Mouse (Mus musculus): ENCODE data around the gene Tsr3. TPM values are rescaled to one million over a fixed set of nuclear protein-coding genes. Genes with fewer than 3 reads are reported as not detected.
"Not testable (repeated sequence)": the region's sequence is repeated elsewhere in the genome, so short reads cannot be mapped to it uniquely, and the experiment has no call there.

Gene Tsr3
- total and polyA plus RNA-seq, 2 experiments from 2014 or later = 43.5 to 65.3 TPM

- Histone ChIP-seq H3K4me3 (ENCODE audit: low read length) (no peak overlapping the region), H3K27ac (no peak overlapping the region), H3K4me1 (ENCODE audit: insufficient read depth, low read length) (no peaks in the 10 kb centered on the region), H3K27me3 (ENCODE audit: insufficient read depth, low read length) (no peaks in the 10 kb centered on the region), H3K36me3 (ENCODE audit: insufficient read depth, low read length) (peaks cover 29% of the 10 kb centered on the region), H3K9me3 (ENCODE audit: low read length) (no peaks in the 10 kb centered on the region), H3K9ac (replicated peaks; ENCODE audit: low read length) (no peak overlapping the region), H3K4me2 (ENCODE audit: low read depth, low read length) (no peak overlapping the region)
- ATAC-seq = no peak
- WGBS = 88% methylated on average over 9 of the region's 9 CpGs
- no peak for DNase-seq (ENCODE audit: low spot score)
- TF ChIP-seq CTCF (IDR thresholded peaks at IDR 0.05; ENCODE audit: low read depth) = no peak
Observed at GRCm38 (mm10) chr17:25218967-25219366, 21.0 kb upstream of the Tsr3 start.

- no peak for TF ChIP-seq CTCF (IDR thresholded peaks at IDR 0.05; ENCODE audit: low read depth)
- H3K9me3 ChIP-seq (ENCODE audit: low read length) = no peaks in the 10 kb centered on the region
- no peak overlapping the region for H3K4me3 ChIP-seq (ENCODE audit: low read length)
- DNase-seq (ENCODE audit: low spot score) = no peak
- H3K4me1 ChIP-seq (ENCODE audit: insufficient read depth, low read length) = no peaks in the 10 kb centered on the region
- no peak for ATAC-seq
- no peak overlapping the region for H3K9ac ChIP-seq (replicated peaks; ENCODE audit: low read length)
- H3K27me3 ChIP-seq (ENCODE audit: insufficient read depth, low read length) = no peaks in the 10 kb centered on the region
- no peak overlapping the region for H3K4me2 ChIP-seq (ENCODE audit: low read depth, low read length)
- no peak overlapping the region for H3K27ac ChIP-seq
- WGBS = 96% methylated on average over 15 of the region's 15 CpGs
- H3K36me3 ChIP-seq (ENCODE audit: insufficient read depth, low read length) = peaks cover 22% of the 10 kb centered on the region; the same call in 1 of the 2 replicates
Observed at GRCm38 (mm10) chr17:25219492-25220295, 20.3 kb upstream of the Tsr3 start.

GRCm38 (mm10) chr17:25220746-25221145 is 19.2 kb upstream of the Tsr3 start:
- Histone ChIP-seq H3K27ac (no peak overlapping the region; the same call in 1 of the 2 replicates), H3K9me3 (ENCODE audit: low read length) (no peaks in the 10 kb centered on the region), H3K4me2 (ENCODE audit: low read depth, low read length) (no peak overlapping the region), H3K36me3 (ENCODE audit: insufficient read depth, low read length) (peaks cover 26% of the 10 kb centered on the region; the same call in 1 of the 2 replicates), H3K27me3 (ENCODE audit: insufficient read depth, low read length) (no peaks in the 10 kb centered on the region), H3K4me3 (ENCODE audit: low read length) (no peak overlapping the region), H3K4me1 (ENCODE audit: insufficient read depth, low read length) (no peaks in the 10 kb centered on the region), H3K9ac (replicated peaks; ENCODE audit: low read length) (no peak overlapping the region)
- 73% methylated on average over 1 of the region's 1 CpGs for WGBS
- no peak for TF ChIP-seq CTCF (IDR thresholded peaks at IDR 0.05; ENCODE audit: low read depth)
- ATAC-seq = no peak
- DNase-seq (ENCODE audit: low spot score) = no peak

- no peaks in the 10 kb centered on the region for H3K27me3 ChIP-seq (ENCODE audit: insufficient read depth, low read length)
- peak overlapping the region; percentile 80 for H3K27ac ChIP-seq
- under 1% methylated on average over 20 of the region's 30 CpGs for WGBS
Observed at GRCm38 (mm10) chr17:25221821-25222503, 18.0 kb upstream of the Tsr3 start.

GRCm38 (mm10) chr17:25222504-25222940 is 17.4 kb upstream of the Tsr3 start:
- H3K9me3 ChIP-seq (ENCODE audit: low read length); H3K4me1 ChIP-seq (ENCODE audit: insufficient read depth, low read length); H3K27me3 ChIP-seq (ENCODE audit: insufficient read depth, low read length): not testable (repeated sequence)
- DNase-seq (ENCODE audit: low spot score) (peak; percentile 12), ATAC-seq (peak; percentile 94)
- peak overlapping the region; percentile 44 for H3K9ac ChIP-seq (replicated peaks; ENCODE audit: low read length)
- peaks cover 21% of the 10 kb centered on the region; the same call in 1 of the 2 replicates for H3K36me3 ChIP-seq (ENCODE audit: insufficient read depth, low read length)
- 17% methylated on average over 18 of the region's 28 CpGs for WGBS
- peak overlapping the region; percentile 63 for H3K4me2 ChIP-seq (ENCODE audit: low read depth, low read length)
- peak overlapping the region; percentile 76 for H3K27ac ChIP-seq
- H3K4me3 ChIP-seq (ENCODE audit: low read length) = peak overlapping the region; percentile 33

More at GRCm38 (mm10) chr17:25221821-25222503, 18.0 kb upstream of the Tsr3 start:
- Histone ChIP-seq H3K36me3 (ENCODE audit: insufficient read depth, low read length) (peaks cover 21% of the 10 kb centered on the region; the same call in 1 of the 2 replicates), H3K4me2 (ENCODE audit: low read depth, low read length) (peak overlapping the region; percentile 63), H3K9me3 (ENCODE audit: low read length) (no peaks in the 10 kb centered on the region), H3K9ac (replicated peaks; ENCODE audit: low read length) (peak overlapping the region; percentile 51), H3K4me1 (ENCODE audit: insufficient read depth, low read length) (no peaks in the 10 kb centered on the region), H3K4me3 (ENCODE audit: low read length) (peak overlapping the region; percentile 33)
- TF ChIP-seq CTCF (IDR thresholded peaks at IDR 0.05; ENCODE audit: low read depth) = no peak; the same call in 1 of the 2 replicates
- ATAC-seq = peak; percentile 84
- peak; percentile 79 for DNase-seq (ENCODE audit: low spot score)

GRCm38 (mm10) chr17:25222951-25223601 is 16.9 kb upstream of the Tsr3 start:
- WGBS = 50% methylated on average over 6 of the region's 6 CpGs
- Histone ChIP-seq H3K9me3 (ENCODE audit: low read length) (no peaks in the 10 kb centered on the region), H3K27ac (peak overlapping the region; percentile 76), H3K27me3 (ENCODE audit: insufficient read depth, low read length) (no peaks in the 10 kb centered on the region), H3K4me1 (ENCODE audit: insufficient read depth, low read length) (no peaks in the 10 kb centered on the region), H3K4me3 (ENCODE audit: low read length) (peak overlapping the region; percentile 33), H3K36me3 (ENCODE audit: insufficient read depth, low read length) (peaks cover 21% of the 10 kb centered on the region; the same call in 1 of the 2 replicates), H3K9ac (replicated peaks; ENCODE audit: low read length) (peak overlapping the region; percentile 44; the same call in 1 of the 2 replicates), H3K4me2 (ENCODE audit: low read depth, low read length) (peak overlapping the region; percentile 57)
- DNase-seq (ENCODE audit: low spot score) (no peak), ATAC-seq (no peak; the same call in 1 of the 2 replicates)
- TF ChIP-seq CTCF (IDR thresholded peaks at IDR 0.05; ENCODE audit: low read depth) = no peak

Measured in hindbrain, postnatal 0 days (tissue).